Mouse (Mus musculus): ENCODE measurements around the gene Lgals8.

The Lgals8 gene

DNA sequence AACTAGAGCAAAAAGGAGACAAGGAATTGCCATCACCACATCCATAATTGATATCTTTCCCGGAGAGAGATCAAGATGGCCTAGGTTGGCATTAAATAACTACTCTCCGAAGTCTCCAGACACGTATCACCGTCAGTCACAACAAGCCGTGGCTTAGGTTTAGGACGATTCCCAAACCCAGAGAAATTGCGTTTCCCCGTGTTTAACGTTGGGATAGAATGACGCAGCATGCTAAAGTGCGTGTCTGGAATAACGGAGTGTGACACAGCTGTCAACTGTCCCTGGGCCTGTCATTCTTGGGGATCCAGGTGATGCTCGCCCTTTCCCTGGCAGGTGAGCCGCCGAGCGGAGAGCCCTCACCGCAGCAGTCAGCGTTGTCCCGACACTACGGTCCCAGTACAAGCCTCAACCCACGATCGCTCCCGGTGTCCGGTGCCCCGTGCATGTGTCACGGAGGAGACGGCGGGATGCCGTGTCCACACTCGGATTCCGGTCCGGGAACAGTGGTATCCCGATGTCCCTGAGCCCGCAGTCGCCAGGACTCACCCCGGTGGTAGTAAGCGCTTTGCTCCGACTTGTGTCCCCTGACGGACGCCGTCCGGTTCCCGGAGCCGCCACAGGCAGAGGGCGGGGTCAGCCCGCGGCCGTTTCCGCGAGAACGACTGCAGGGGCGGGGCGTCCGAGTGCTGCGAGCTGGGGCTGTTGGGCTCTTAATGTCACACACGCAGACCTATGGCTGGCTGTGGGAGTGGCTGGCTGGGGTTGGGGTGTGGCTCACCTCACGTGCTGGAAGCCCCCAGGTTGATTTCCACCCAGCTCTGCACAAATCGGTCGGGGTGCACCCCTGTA is 3.6 kb downstream of the Lgals8 start:
- peak; percentile 92 for DNase-seq (ENCODE audit: low read depth, low spot score)

DNA sequence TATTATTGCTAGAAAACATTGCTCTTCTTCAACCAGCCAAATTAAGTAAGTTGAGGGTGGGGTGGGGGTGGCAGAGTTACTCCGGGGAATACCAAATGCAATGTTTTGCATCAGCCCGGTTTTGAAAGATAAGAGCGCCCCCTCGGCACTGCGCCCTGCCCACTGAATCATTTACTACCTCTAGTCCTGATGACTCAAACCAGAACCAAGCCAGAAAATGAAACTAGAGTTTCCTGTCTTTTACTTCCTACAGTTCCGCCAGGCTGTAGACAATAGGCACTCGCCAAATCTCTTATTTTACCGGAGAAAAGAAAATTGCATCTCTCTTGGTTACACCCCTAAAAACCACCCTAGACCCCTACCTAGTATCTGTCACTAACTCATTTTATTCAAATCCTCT is 4.3 kb downstream of the Lgals8 start:
- peak; percentile 84 for DNase-seq (ENCODE audit: low read depth, low spot score)

DNA sequence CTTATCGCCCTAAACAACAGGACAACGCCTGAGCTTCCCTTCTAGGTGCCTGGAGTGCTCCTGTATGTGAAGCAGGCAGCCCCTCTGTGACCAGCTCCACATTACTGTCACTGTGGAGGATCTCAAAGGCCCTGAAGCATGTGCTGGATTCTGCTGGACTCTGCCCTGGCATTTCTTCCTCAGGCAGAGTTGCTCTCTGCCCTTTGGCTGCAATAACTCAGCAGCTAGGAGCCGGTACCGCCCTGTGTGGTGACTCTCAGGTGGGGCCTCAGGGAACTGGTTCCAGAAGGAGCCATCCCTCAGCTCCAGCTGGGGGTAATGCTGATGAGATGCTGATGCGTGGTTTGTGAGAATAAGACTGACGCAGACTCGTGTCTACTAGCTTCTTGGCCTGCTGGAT is 8.0 kb downstream of the Lgals8 start:
- DNase-seq (ENCODE audit: low read depth, low spot score), result no peak

DNA sequence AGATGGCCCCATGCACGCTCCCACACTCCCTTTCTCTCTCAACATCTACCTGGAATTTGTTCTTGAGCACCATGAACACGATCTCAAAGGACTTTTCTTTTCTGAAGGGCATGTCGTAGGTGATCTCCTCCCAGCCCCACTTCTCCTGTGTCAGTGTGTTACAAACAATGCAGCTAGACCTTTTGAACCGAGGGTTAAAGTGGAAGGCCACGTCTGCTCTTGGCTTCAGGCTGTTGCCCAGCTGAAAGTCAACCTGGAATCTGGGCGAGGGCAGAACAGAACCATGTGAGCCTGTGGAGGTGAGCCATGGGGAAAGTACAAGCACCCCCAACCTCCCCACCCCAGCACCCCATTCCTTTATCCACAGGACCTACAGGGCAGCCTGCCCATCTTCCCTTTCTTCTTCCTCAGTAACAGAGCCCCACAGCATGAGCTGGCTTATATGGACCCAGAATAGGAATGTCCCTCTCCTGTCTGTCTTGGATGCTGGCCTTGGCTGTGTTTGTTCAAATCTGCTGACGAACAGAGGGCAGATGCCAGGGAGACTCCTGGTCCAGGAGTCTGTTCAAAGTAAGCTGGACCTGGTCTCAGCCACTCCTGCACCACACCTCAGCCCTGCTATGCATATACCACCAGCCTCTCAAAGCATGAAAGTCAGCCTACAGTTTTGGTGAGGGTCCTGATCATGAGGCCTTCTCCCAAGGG is 9.9 kb downstream of the Lgals8 start:
- DNase-seq (ENCODE audit: low read depth, low spot score), result no peak

DNA sequence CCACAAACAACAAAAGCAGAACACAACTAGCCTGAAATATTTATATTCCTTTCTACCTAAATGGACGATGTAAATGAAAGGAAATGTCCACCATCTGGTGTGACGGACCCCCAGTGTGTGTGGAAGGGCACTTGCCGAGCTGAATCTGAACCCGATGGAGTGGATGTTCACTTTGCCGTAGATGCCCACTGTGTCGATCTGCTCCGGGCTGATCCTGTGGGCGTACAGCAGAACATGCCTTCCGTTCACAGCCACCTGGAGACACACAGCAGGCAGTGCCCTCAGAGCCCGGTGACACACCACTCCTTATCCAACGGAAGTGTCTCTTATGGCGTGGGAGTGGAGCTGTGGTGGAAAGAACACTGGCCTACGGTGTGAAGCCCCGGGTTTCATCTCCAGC is 11.6 kb downstream of the Lgals8 start:
- DNase-seq (ENCODE audit: low read depth, low spot score), result no peak

DNA sequence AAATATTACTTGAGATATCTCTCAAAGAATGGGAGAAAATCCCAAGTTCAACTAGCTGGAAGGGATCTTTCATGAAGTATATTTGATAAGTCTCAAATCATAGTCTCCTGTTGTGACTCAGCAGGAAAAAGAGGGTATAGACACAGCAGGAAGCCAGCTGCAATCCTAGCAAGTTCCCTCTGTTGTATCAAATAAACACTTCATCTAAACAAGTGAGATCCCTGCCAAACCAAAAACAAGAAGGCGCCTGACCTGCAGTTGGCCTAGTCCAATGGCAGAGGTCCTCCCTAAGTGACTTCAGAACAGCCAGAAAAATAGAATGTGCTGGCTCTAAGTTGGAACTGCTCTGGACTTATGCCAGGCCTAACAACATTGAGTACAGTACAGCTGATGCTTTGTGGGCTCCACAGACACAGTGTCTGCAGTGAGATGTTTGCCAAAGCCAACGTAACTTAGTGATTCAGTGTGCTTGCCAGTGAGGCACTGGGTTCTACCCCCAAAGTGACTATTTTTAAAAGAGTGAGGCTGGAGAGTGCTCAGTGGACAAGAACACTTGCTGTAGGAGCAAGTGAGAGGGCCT is 22.6 kb downstream of the Lgals8 start:
- DNase-seq (ENCODE audit: low read depth, low spot score), result no peak

DNA sequence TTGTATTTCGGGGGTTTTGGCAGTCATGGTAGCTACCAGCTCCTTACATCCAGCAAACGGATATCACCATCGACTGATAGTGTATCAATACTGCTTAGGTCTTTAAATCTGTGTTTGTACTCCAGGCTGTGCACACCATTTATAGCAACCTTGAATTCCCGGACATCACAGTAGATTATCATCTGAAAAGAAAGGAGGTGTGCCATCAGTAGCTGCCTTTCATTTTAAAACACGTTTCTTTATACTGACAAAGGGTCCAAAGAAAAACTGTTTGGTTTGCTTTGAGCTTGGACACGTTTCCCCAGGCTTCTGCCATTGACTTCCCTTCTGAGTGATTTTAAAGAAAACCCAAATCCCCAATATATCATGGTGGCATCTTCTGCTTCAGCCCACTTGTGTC is 23.9 kb downstream of the Lgals8 start:
- DNase-seq (ENCODE audit: low read depth, low spot score), result no peak

DNA sequence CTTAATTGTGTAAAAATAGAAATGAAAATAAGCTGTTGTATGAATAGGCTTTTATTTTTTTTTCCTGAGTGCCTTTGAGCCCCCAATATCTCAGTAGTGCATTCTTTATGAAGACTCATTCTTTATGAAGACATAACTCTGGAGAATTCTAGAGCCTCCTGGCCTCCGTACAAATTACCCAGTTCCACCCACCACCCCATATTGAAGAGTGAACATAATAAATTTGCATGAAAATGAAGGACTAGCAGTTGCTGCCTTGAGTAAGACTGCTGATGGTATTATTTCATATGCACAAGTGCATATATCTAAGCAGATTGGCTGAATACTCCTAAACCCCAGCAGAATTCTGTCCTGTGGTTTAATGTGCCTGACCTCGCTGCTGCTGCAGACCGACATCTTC is 25.2 kb downstream of the Lgals8 start:
- no peak for DNase-seq (ENCODE audit: low read depth, low spot score)

DNA sequence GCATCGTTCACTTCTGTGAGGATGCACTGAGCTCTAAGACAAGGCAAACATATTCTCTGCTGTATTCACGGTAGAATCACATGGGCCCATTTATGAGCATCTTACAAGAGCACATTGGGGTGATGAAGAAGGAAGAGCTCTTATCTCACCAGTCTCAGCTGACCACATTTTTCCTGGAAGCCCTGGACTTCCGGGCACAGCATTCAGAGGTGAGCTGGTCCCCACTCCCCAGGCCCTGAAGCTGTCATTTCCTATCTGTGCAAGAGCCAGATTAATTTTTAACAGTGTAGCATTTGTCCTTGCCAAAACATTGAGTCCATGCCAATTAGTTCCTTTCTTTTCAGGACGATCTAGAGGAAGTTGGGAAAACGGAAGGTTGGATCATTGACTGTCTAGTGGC is 30.9 kb downstream of the Lgals8 start:
- DNase-seq (ENCODE audit: low read depth, low spot score), result no peak

DNA sequence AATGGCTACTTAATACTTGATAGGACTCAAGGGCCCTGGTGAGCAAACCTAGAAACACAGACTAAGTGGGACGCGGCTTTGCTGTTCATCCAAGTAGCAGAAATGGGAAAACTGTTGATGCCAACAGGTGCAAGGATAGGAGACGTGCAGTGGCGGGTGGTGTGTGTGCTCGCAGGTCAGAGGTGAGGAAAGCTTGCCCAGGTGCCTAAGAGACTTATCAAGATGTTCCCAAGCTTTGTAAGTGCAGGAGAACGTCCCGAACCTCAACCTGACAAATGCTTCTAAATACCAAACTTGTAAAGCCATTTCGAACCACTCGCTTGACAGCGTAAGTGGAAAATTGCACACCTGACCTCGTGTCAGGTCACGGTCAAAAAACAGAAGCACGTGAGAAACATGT is 36.2 kb downstream of the Lgals8 start:
- DNase-seq (ENCODE audit: low read depth, low spot score), result no peak

DNA sequence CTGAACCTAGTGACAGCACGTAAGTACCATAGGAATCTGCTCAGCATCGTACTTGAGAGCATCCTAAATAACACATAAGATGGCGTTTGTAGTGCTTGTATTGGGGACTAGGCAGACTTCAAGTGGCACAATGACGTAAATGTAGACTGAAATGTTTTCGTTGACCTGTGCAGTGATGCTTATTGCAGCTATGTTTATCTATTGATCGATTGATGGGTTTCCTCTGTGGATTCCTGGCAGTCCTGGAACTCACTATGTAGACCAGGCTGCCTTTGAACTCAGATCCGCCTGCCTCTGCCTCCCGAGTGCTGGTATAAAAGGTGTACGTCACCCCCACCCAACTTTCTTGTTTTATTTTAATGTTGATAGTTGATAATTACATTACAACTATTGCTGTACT is 44.1 kb downstream of the Lgals8 start:
- DNase-seq (ENCODE audit: low read depth, low spot score), result no peak

DNA sequence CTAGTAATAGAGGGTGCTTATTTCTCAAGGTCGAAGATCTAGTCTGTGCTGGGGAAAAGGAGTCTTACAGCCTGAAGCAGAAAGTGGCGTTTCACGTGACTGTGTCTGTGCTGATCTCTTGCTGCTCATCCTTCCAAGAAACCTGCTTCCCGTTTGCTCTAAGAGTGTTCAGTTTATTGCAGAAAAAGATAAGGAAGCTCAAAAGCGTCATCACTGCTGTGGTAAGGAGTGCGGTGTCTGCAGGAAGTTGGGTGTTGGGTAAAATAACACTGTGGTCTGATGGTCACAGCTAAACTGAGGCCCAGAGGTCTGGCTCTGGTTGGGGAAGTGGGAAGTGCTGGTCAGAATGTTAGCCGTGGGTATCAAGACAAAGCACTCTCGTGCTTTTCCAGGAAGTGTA is 52.7 kb downstream of the Lgals8 start:
- DNase-seq (ENCODE audit: low read depth, low spot score), result no peak

DNA sequence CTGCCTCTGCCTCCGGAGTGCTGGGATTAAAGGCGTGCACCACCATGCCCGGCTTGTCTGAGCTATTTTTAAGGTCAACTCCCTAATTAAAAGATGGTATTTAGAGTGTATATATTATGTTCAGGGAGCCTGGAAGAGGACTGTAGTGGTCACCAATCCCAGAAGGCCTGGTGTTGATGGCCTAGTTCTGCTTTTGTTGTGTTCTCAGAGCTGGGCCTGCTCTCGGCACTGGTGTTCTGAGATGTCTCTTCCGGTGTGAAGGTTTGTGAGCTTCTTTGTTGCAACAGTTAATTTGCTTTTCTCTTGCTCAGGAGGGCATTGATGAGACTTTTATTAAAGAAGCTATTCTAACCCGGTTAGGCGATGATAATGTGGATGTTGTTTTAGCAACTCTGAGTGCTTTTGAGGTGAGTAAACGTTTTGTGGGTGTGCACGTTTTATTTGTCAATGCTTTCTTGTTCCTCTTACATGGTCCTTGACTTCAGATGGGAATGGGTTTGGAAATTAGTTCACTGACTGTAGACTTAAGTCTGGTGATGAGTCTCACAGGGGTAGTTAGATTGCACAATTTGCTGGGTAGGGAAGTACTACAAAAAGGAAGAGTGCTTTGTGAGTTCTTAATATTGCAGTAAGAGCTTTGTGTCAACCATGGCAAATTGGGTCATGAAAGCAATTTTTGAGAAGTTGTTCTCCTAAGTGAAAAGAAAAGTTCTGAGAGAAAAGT is 56.2 kb downstream of the Lgals8 start:
- DNase-seq (ENCODE audit: low read depth, low spot score), result no peak

DNA sequence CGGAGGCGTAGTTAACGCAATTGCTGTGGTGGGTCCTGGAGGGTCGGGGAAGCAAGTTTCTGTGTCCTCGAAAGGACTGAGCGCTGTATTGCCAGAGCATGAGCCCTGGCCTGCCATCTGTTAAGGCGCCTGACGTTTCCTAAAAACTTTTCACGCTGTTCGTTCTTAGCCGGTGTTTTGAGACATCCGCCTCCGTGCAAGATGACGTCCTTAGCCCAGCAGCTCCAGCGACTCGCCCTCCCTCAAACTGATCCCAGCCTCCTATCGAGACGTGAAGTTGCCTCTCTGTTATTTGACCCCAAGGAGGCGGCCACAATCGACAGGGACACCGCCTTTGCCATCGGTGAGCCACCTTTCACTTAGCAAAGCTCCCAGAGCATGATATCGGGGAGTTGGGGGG is 69.2 kb downstream of the Lgals8 start:
- DNase-seq (ENCODE audit: low read depth, low spot score), result peak; percentile 64

DNA sequence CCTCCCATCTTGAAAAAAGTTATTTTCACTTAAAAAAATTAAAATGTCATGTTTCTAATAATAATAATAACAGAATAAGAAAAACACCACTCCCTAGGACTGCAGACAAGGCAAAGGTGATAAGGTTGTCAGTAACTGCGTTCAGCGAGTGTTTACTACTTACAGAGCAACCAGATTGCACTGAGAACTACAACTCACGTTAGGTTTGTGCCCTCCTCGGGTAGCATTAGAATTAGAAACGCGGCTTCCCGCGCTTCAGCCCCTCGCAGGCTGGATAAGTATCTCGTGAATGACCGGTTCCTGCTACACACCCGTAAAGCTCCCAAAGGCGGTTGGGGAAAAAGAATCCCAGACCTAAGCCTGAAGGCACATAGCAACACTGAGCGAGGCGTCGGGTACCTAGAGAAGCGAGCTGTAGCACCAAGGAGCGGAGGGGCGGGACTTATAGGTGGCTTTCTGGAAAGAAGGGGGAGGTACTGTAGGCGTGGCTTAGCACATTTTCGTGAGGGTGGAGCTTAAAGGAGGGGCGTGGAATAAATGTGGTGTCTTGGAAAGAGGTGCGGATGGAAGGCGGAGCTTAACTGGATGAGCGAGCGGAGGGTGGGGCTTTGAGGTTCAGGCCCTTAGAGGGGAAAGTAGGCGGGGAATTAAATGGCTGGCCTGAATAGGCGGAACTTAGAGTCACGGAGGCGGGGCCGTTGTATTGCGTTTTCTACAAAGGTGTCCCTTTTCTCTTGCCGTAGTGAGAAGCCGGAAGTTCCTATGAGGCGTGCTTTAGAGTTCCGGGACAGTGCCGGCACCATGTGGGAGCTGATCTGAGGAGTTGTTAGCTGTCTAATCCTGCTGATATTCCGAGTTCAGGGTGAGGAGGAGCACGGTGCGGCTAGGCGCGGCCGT is 69.9 kb downstream of the Lgals8 start, which contains the start of gene Heatr1:
TSS of gene Heatr1 (plus strand) at position 419 of the 897 bp plus-strand sequence.
- DNase-seq (ENCODE audit: low read depth, low spot score), result peak; percentile 98
